Mouse (Mus musculus): ENCODE measurements at regions not wholly inside any gene's neighbourhood (a gene's known extent, or its start where the extent isn't known, plus 50 kb on each side); places are given as distances from the start of the nearest gene placed in this dataset.

GRCm38 (mm10) chr3:149203451-149203850 lies 213.1 kb upstream of the Adgrl2 start:
- TF ChIP-seq CTCF (IDR thresholded peaks at IDR 0.05; ENCODE audit: borderline replicate concordance, insufficient read depth, low read depth, low read length), result no peak
- no peak for TF ChIP-seq POLR2A (IDR thresholded peaks at IDR 0.05; ENCODE audit: borderline replicate concordance, insufficient read depth, low read length)
